Mouse (Mus musculus) left cerebral cortex, postnatal 10 days (tissue): ENCODE measurements at regions not wholly inside any gene's neighbourhood (a gene's known extent, or its start where the extent isn't known, plus 50 kb on each side); places are given as distances from the start of the nearest gene placed in this dataset.

ENCODE experiments used
- DNase-seq, 2 experiments: peaks; one replicate each; pipeline ENCODE4 v3.0.0; 2021 to 2022; ENCODE audit warnings: low spot score in 2 of 2, mixed read lengths in 1 of 2; ENCODE audit errors: extremely low spot score in 1 of 2
- intact Hi-C: fragments of 180-260 bp; cut with DNase I; formaldehyde crosslinking; loops from one replicate; pipeline ENCODE4 v1.15.1; 2025

GRCm38 (mm10) chr2:74210210-74210609, 299.1 kb upstream of the Atp5g3 start:
- intact Hi-C loops, result no loop called here

GRCm38 (mm10) chr2:74209421-74209917, 298.3 kb upstream of the Atp5g3 start:
- no peak for DNase-seq

More at GRCm38 (mm10) chr2:74210210-74210609, 299.1 kb upstream of the Atp5g3 start:
- no peak for DNase-seq

GRCm38 (mm10) chr2:74207440-74207839, 296.3 kb upstream of the Atp5g3 start:
- no peak for DNase-seq
- intact Hi-C loops, result no loop called here

More at GRCm38 (mm10) chr2:74209421-74209917, 298.3 kb upstream of the Atp5g3 start:
- intact Hi-C loops, result no loop called here

- intact Hi-C loops, result no loop called here
- DNase-seq, result no peak
Observed at GRCm38 (mm10) chr2:74202776-74203175, 291.6 kb upstream of the Atp5g3 start.

GRCm38 (mm10) chr2:74201608-74202323, 290.6 kb upstream of the Atp5g3 start:
- DNase-seq, result no peak
- intact Hi-C loops, result no loop called here

GRCm38 (mm10) chr2:74199550-74199949, 288.4 kb upstream of the Atp5g3 start:
- intact Hi-C loops, result no loop called here
- DNase-seq, result no peak

- intact Hi-C loops, result no loop called here
- no peak for DNase-seq
Observed at GRCm38 (mm10) chr2:74187963-74188790, 277.1 kb upstream of the Atp5g3 start.

GRCm38 (mm10) chr2:74178106-74178505, 267.0 kb upstream of the Atp5g3 start:
- DNase-seq, result no peak
- intact Hi-C loops, result no loop called here

GRCm38 (mm10) chr2:74168776-74169570, 257.8 kb upstream of the Atp5g3 start:
- DNase-seq, result no peak
- intact Hi-C loops, result no loop called here

- no peak for DNase-seq
- intact Hi-C loops, result no loop called here
Observed at GRCm38 (mm10) chr2:74168307-74168706, 257.2 kb upstream of the Atp5g3 start.

- intact Hi-C loops, result no loop called here
Observed at GRCm38 (mm10) chr2:74154062-74154461, 242.9 kb upstream of the Atp5g3 start.

GRCm38 (mm10) chr2:74153247-74153850, 242.2 kb upstream of the Atp5g3 start:
- intact Hi-C loops, result no loop called here

More at GRCm38 (mm10) chr2:74154062-74154461, 242.9 kb upstream of the Atp5g3 start:
- DNase-seq, result no peak

GRCm38 (mm10) chr2:74152534-74153246, 241.6 kb upstream of the Atp5g3 start:
- no peak for DNase-seq
- intact Hi-C loops, result no loop called here

More at GRCm38 (mm10) chr2:74153247-74153850, 242.2 kb upstream of the Atp5g3 start:
- no peak for DNase-seq

GRCm38 (mm10) chr2:74147193-74147592, 236.1 kb upstream of the Atp5g3 start:
- intact Hi-C loops, result no loop called here
- DNase-seq, result no peak

- intact Hi-C loops, result no loop called here
- peak; percentile 46 to 68 for DNase-seq
Observed at GRCm38 (mm10) chr2:74136624-74137003, 225.5 kb upstream of the Atp5g3 start.

GRCm38 (mm10) chr2:74135963-74136623, 225.0 kb upstream of the Atp5g3 start:
- intact Hi-C loops, result no loop called here

GRCm38 (mm10) chr2:74130141-74130588, 219.0 kb upstream of the Atp5g3 start:
- intact Hi-C loops, result no loop called here

More at GRCm38 (mm10) chr2:74135963-74136623, 225.0 kb upstream of the Atp5g3 start:
- no peak for DNase-seq

More at GRCm38 (mm10) chr2:74130141-74130588, 219.0 kb upstream of the Atp5g3 start:
- DNase-seq, result no peak
